Mouse (Mus musculus): Measurements from ENCODE around the gene Sgk1. TPM values are rescaled to one million over a fixed set of nuclear protein-coding genes. Genes with fewer than 3 reads are reported as not detected.

The Sgk1 gene
- polyA plus RNA-seq, 1 experiment from 2014 or later, result 40.2 TPM

Other genes starting within 250 kb of the Sgk1 start
- gene 4930444G20Rik, start 185.9 kb downstream of the Sgk1 start, polyA plus RNA-seq (2014; fragmentation: Nextera tagmentation; extraction: Ambion mirVana), result not detected in 2 replicates

Data from embryonic facial prominence, embryonic 11.5 days (tissue).